Mouse (Mus musculus): ENCODE results near the gene Mcidas.

GRCm38 (mm10) chr13:113044876-113045275 lies 51.2 kb downstream of the Mcidas start:
- TF ChIP-seq MAX (IDR thresholded peaks at IDR 0.05), result no peak
- TF ChIP-seq CTCF (IDR thresholded peaks at IDR 0.05; ENCODE audit: control insufficient read depth, insufficient read depth, insufficient read length), result no peak
- no peak for TF ChIP-seq MYOD1 (IDR thresholded peaks at IDR 0.05; ENCODE audit: control insufficient read depth, insufficient read length, low read depth)
- no peak for TF ChIP-seq USF1 (IDR thresholded peaks at IDR 0.05; ENCODE audit: low read depth)
